Mouse (Mus musculus): ENCODE results near the gene Myf5. TPM values are rescaled to one million over a fixed set of nuclear protein-coding genes. Genes with fewer than 3 reads are reported as not detected.

The Myf5 gene
- polyA plus RNA-seq, 1 experiment from 2014 or later: 0.08 TPM

GRCm38 (mm10) chr10:107436967-107437366 lies 49.0 kb downstream of the Myf5 start:
- DNase-seq (ENCODE audit: low spot score): no peak

Small RNA genes within 50 kb of the gene (microRNA-seq; reads per million reads assigned to microRNA genes)
- not detected for gene Gm44403 (ENCODE audit: borderline number of aligned reads)

Other genes with a start within 250 kb of the Myf5 start
- gene Lin7a, start 214.4 kb downstream of the Myf5 start, polyA plus RNA-seq (2015; fragmentation: Nextera tagmentation; extraction: Ambion mirVana): 0.60 and 1.1 TPM in 2 replicates
- 0.18 and 0.59 TPM in 2 replicates for gene Myf6, start 8.6 kb upstream of the Myf5 start, polyA plus RNA-seq (2015; fragmentation: Nextera tagmentation; extraction: Ambion mirVana)
- gene Ptprq, start 233.9 kb upstream of the Myf5 start, polyA plus RNA-seq (2015; fragmentation: Nextera tagmentation; extraction: Ambion mirVana): 0.34 and 0.37 TPM in 2 replicates

Measured in thymus, postnatal 0 days (tissue).